Mouse (Mus musculus): Measurements from ENCODE around the gene Nprl3. TPM values are rescaled to one million over a fixed set of nuclear protein-coding genes. Genes with fewer than 3 reads are reported as not detected.

Gene Nprl3
- polyA plus RNA-seq, 1 experiment: 81.0 TPM

DNA sequence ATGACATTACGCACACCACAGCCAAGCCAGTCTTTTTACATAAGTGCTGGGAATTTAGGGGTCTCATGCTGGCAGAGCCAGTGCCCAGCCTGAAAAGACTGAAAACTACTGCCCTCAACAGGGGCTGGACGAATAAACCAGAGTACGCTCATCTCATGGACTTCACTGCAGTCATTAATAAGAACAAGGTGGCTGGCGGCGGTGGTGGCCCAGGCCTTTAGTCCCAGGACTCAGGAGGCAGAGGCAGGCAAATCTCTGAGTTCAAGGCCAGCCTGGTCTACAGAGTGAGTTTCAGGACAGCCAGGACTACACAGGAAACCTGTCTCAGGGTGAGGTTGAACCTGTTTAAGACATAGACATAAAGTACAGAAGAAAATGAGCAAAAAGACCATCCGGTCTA, 1.3 kb downstream of the Nprl3 start:
- 89% methylated on average over 6 of the region's 6 CpGs for WGBS
- Histone ChIP-seq H3K27ac (ENCODE audit: insufficient read depth, low read length) (no peak overlapping the region), H3K27me3 (ENCODE audit: control insufficient read depth, insufficient read depth, low read length) (no peaks in the 10 kb centered on the region)

GRCm38 (mm10) chr11:32265117-32265738, 2.3 kb downstream of the Nprl3 start:
- H3K4me3 ChIP-seq (replicated peaks; ENCODE audit: insufficient read depth, low read depth, low read length): no peak overlapping the region
- WGBS: 95% methylated on average over 3 of the region's 3 CpGs
- H3K4me1 ChIP-seq (ENCODE audit: control insufficient read depth, insufficient read depth, low read length): no peaks in the 10 kb centered on the region
- TF ChIP-seq CTCF (IDR thresholded peaks at IDR 0.05; ENCODE audit: borderline replicate concordance, insufficient read depth, low read depth, low read length) (no peak), POLR2A (IDR thresholded peaks at IDR 0.05; ENCODE audit: borderline replicate concordance, insufficient read depth, low read length) (no peak)
- no peak overlapping the region for H3K27ac ChIP-seq (ENCODE audit: insufficient read depth, low read length)
- H3K27me3 ChIP-seq (ENCODE audit: control insufficient read depth, insufficient read depth, low read length): no peaks in the 10 kb centered on the region
- no peak for DNase-seq

More for the DNA sequence above, 1.3 kb downstream of the Nprl3 start:
- no peak for TF ChIP-seq POLR2A (IDR thresholded peaks at IDR 0.05; ENCODE audit: borderline replicate concordance, insufficient read depth, low read length)
- TF ChIP-seq CTCF (IDR thresholded peaks at IDR 0.05; ENCODE audit: borderline replicate concordance, insufficient read depth, low read depth, low read length): no peak
- no peak overlapping the region for H3K4me3 ChIP-seq (replicated peaks; ENCODE audit: insufficient read depth, low read depth, low read length)
- no peak for DNase-seq
- H3K4me1 ChIP-seq (ENCODE audit: control insufficient read depth, insufficient read depth, low read length): no peaks in the 10 kb centered on the region

GRCm38 (mm10) chr11:32262674-32263415, 4.7 kb downstream of the Nprl3 start:
- WGBS: 92% methylated on average over 10 of the region's 10 CpGs
- no peak overlapping the region for H3K4me3 ChIP-seq (replicated peaks; ENCODE audit: insufficient read depth, low read depth, low read length)
- H3K27ac ChIP-seq (ENCODE audit: insufficient read depth, low read length): no peak overlapping the region
- H3K4me1 ChIP-seq (ENCODE audit: control insufficient read depth, insufficient read depth, low read length): no peaks in the 10 kb centered on the region
- no peaks in the 10 kb centered on the region for H3K27me3 ChIP-seq (ENCODE audit: control insufficient read depth, insufficient read depth, low read length)
- no peak for TF ChIP-seq CTCF (IDR thresholded peaks at IDR 0.05; ENCODE audit: borderline replicate concordance, insufficient read depth, low read depth, low read length)
- TF ChIP-seq POLR2A (IDR thresholded peaks at IDR 0.05; ENCODE audit: borderline replicate concordance, insufficient read depth, low read length): no peak
- DNase-seq: no peak

GRCm38 (mm10) chr11:32256566-32256965, 10.9 kb downstream of the Nprl3 start:
- TF ChIP-seq POLR2A (IDR thresholded peaks at IDR 0.05; ENCODE audit: borderline replicate concordance, insufficient read depth, low read length) (no peak), CTCF (IDR thresholded peaks at IDR 0.05; ENCODE audit: borderline replicate concordance, insufficient read depth, low read depth, low read length) (no peak)
- no peak overlapping the region for H3K4me3 ChIP-seq (replicated peaks; ENCODE audit: insufficient read depth, low read depth, low read length)
- H3K27ac ChIP-seq (ENCODE audit: insufficient read depth, low read length): no peak overlapping the region
- DNase-seq: no peak
- no peaks in the 10 kb centered on the region for H3K4me1 ChIP-seq (ENCODE audit: control insufficient read depth, insufficient read depth, low read length)
- WGBS: 90% methylated on average over 3 of the region's 3 CpGs
- H3K27me3 ChIP-seq (ENCODE audit: control insufficient read depth, insufficient read depth, low read length): no peaks in the 10 kb centered on the region

DNA sequence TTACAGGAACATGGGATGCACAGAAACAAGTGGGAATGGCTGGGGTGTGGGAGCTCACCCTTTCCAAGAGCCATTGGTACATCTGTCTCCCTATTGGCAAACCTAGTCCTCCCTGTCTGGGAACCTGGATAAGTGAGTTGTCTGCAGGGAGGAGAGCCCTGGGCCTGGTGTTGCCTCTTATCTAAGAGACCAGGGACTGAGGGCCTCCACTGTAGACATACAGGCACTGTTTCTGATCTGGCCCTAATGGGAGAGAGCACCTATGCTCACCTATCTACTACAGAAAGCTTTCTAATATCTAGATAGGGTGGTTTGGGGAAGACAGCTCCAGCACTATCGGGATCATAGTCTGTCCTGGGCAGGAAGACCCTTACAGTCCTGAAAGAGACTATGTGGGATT, 11.4 kb downstream of the Nprl3 start:
- no peaks in the 10 kb centered on the region for H3K4me1 ChIP-seq (ENCODE audit: control insufficient read depth, insufficient read depth, low read length)
- WGBS: 100% methylated on average over 1 of the region's 1 CpGs
- no peak for TF ChIP-seq CTCF (IDR thresholded peaks at IDR 0.05; ENCODE audit: borderline replicate concordance, insufficient read depth, low read depth, low read length)
- no peak for TF ChIP-seq POLR2A (IDR thresholded peaks at IDR 0.05; ENCODE audit: borderline replicate concordance, insufficient read depth, low read length)
- no peak overlapping the region for H3K4me3 ChIP-seq (replicated peaks; ENCODE audit: insufficient read depth, low read depth, low read length)
- no peak overlapping the region for H3K27ac ChIP-seq (ENCODE audit: insufficient read depth, low read length)
- no peaks in the 10 kb centered on the region for H3K27me3 ChIP-seq (ENCODE audit: control insufficient read depth, insufficient read depth, low read length)
- no peak for DNase-seq

GRCm38 (mm10) chr11:32253121-32253520, 14.4 kb downstream of the Nprl3 start:
- no peak overlapping the region for H3K4me3 ChIP-seq (replicated peaks; ENCODE audit: insufficient read depth, low read depth, low read length)
- no peaks in the 10 kb centered on the region for H3K27me3 ChIP-seq (ENCODE audit: control insufficient read depth, insufficient read depth, low read length)
- no peak overlapping the region for H3K27ac ChIP-seq (ENCODE audit: insufficient read depth, low read length)
- H3K4me1 ChIP-seq (ENCODE audit: control insufficient read depth, insufficient read depth, low read length): no peaks in the 10 kb centered on the region
- peak in 1 of 2 experiments; percentile 49 for DNase-seq
- TF ChIP-seq POLR2A (IDR thresholded peaks at IDR 0.05; ENCODE audit: borderline replicate concordance, insufficient read depth, low read length): no peak
- no peak for TF ChIP-seq CTCF (IDR thresholded peaks at IDR 0.05; ENCODE audit: borderline replicate concordance, insufficient read depth, low read depth, low read length)
- WGBS: 37% methylated on average over 1 of the region's 1 CpGs

DNA sequence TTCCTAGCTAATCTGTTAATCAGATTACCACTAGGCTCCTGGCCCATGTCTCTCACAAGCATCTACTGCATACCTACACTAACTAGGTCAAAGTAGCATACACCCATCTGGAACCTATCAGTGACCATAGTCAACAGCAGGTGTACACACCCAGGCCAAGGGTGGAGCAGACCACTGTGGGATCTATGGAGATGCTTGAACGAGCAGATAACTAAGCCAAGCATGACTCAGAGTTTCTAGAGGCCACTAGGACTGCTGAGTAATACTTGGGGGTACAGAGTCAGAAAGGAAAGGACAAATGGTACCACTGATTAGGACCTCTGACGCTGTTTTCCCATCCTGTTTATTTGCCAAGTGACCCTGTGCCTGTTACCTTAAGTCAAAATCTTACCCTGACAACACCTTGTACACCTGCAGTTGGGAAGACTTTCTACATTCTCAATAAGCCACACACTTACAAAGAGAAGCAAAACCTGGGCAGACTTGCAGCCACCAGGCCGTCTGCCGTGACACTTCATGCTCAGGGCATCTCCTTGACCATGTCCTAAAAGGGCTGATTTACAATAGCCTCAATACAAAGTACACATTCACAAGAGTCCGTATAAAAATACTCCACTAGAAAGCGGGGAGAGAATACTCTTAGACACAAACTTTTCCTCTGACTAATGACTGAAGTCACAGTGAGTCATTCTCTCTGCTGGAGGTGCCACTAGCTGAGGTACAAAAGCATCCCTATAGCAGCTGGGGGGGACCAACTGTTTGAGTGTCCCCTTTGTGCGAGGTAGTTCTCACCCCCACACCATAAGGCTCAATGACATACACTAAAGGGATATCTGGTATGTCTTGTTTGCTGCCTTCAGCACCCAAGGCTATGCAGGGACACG, 16.4 kb downstream of the Nprl3 start:
- H3K27me3 ChIP-seq (ENCODE audit: control insufficient read depth, insufficient read depth, low read length): no peaks in the 10 kb centered on the region
- no peak for TF ChIP-seq CTCF (IDR thresholded peaks at IDR 0.05; ENCODE audit: borderline replicate concordance, insufficient read depth, low read depth, low read length)
- TF ChIP-seq POLR2A (IDR thresholded peaks at IDR 0.05; ENCODE audit: borderline replicate concordance, insufficient read depth, low read length): no peak
- H3K4me3 ChIP-seq (replicated peaks; ENCODE audit: insufficient read depth, low read depth, low read length): no peak overlapping the region
- no peak overlapping the region for H3K27ac ChIP-seq (ENCODE audit: insufficient read depth, low read length)
- no peaks in the 10 kb centered on the region for H3K4me1 ChIP-seq (ENCODE audit: control insufficient read depth, insufficient read depth, low read length)
- no peak for DNase-seq
- WGBS: 91% methylated on average over 8 of the region's 8 CpGs

Measured in cerebellum, adult 2 months (tissue).